12 mouse cellular contexts compared by ENCODE assay signal in the genomic region with DNA sequence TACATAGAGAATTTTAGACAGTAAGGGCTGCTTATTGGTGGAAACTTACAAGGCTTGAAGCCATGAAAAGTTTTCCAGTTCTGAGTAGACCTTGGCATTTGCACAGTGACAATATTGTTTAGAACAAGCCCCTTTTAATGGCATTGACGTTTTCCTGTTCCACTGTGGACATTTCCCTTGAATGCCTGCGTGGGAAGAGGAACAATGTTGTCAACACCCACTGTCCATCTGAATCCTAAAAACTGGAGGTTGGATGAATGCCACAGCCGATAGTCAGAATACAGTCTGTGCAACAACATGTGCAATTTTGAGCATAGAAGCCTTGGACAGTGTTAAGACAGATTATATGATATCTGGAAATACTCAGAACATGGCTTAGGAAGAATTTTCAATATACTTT.
DNase-seq lines count a peak whose midpoint lies in the region; ATAC-seq and TF ChIP-seq lines count a peak whose summit lies in the region.
"Had no signal": no experiment of that assay in that cellular context is flagged by ENCODE, and none has a peak within 500 bp of the region (broad histone marks: within the 10 kb centered on the region; RNA-seq: fewer than 3 reads in every experiment).

No protein-coding gene starts in this region.

- 56% methylated on average over 3 of the region's 3 CpGs for WGBS in limb, embryonic 14.5 days
- WGBS in limb, embryonic 10.5 days, result 73% methylated on average over 3 of the region's 3 CpGs
- 27% methylated on average over 3 of the region's 3 CpGs for WGBS in heart, embryonic 13.5 days
- 72% methylated on average over 3 of the region's 3 CpGs for WGBS in hindbrain, embryonic 10.5 days

- no peak overlapping the region for H3K4me3 ChIP-seq in limb, embryonic 14.5 days (replicated peaks; ENCODE audit: low read length)
- H3K4me3 ChIP-seq in limb, embryonic 10.5 days, result no peak overlapping the region
- no peak overlapping the region for H3K4me3 ChIP-seq in heart, embryonic 13.5 days
- H3K4me3 ChIP-seq in hindbrain, embryonic 10.5 days, result no peak overlapping the region

- no peak for TF ChIP-seq POLR2A in limb, embryonic 14.5 days (IDR thresholded peaks at IDR 0.05; ENCODE audit: borderline replicate concordance, extremely low read depth, insufficient read depth, insufficient read length)

- no peak overlapping the region for H3K27ac ChIP-seq in limb, embryonic 14.5 days (replicated peaks; ENCODE audit: low read depth, low read length)
- no peak overlapping the region for H3K27ac ChIP-seq in limb, embryonic 10.5 days
- peak overlapping the region; percentile 62 for H3K27ac ChIP-seq in heart, embryonic 13.5 days (replicated peaks)
- no peak overlapping the region for H3K27ac ChIP-seq in hindbrain, embryonic 10.5 days

- H3K9ac ChIP-seq in limb, embryonic 14.5 days (ENCODE audit: low read depth, low read length, severe bottlenecking), result no peak overlapping the region
- no peak overlapping the region for H3K9ac ChIP-seq in heart, embryonic 13.5 days

- DNase-seq in cerebellum, postnatal 10 days, result peak; percentile 9 to 11
- DNase-seq in cerebellum, adult 18-20 months, result no peak
- DNase-seq in limb, embryonic 14.5 days (ENCODE audit: low spot score), result peak; percentile 19
- DNase-seq in limb, embryonic 10.5 days (ENCODE audit: low spot score), result no peak
- peak; percentile 25 to 48 for DNase-seq in layer of hippocampus, postnatal 10 days (ENCODE audit: low spot score in 2 of 2)
- no peak for DNase-seq in hindbrain, embryonic 10.5 days (ENCODE audit: low spot score)
- no peak for DNase-seq in ovary, postnatal 10 days (ENCODE audit: low spot score)
- DNase-seq: B cell, adult 2 months; cerebellum, adult 11 months; retina, postnatal 1 day had no signal

- no peaks in the 10 kb centered on the region for H3K27me3 ChIP-seq in limb, embryonic 14.5 days (ENCODE audit: control insufficient read depth, insufficient read depth, low read length)
- no peaks in the 10 kb centered on the region for H3K27me3 ChIP-seq in limb, embryonic 10.5 days (ENCODE audit: low read depth, poor library complexity, severe bottlenecking)
- H3K27me3 ChIP-seq in heart, embryonic 13.5 days (replicated peaks), result no peaks in the 10 kb centered on the region
- no peaks in the 10 kb centered on the region for H3K27me3 ChIP-seq in hindbrain, embryonic 10.5 days (ENCODE audit: insufficient read depth, poor library complexity, severe bottlenecking)

- no peaks in the 10 kb centered on the region for H3K36me3 ChIP-seq in limb, embryonic 14.5 days (ENCODE audit: control insufficient read depth, insufficient read depth, low read length)
- H3K36me3 ChIP-seq in limb, embryonic 10.5 days, result no peaks in the 10 kb centered on the region
- no peaks in the 10 kb centered on the region for H3K36me3 ChIP-seq in heart, embryonic 13.5 days
- no peaks in the 10 kb centered on the region for H3K36me3 ChIP-seq in hindbrain, embryonic 10.5 days

- no peak overlapping the region for H3K4me2 ChIP-seq in limb, embryonic 14.5 days (replicated peaks; ENCODE audit: low read depth, low read length, severe bottlenecking)
- H3K4me2 ChIP-seq in heart, embryonic 13.5 days, result no peak overlapping the region
- H3K4me2 ChIP-seq: liver, embryonic 11.5 days had no signal

- H3K9me3 ChIP-seq in limb, embryonic 14.5 days (ENCODE audit: control insufficient read depth, low read length), result no peaks in the 10 kb centered on the region
- H3K9me3 ChIP-seq in limb, embryonic 10.5 days (replicated peaks), result no peaks in the 10 kb centered on the region
- H3K9me3 ChIP-seq in heart, embryonic 13.5 days, result no peaks in the 10 kb centered on the region
- H3K9me3 ChIP-seq in hindbrain, embryonic 10.5 days, result no peaks in the 10 kb centered on the region

- ATAC-seq in limb, embryonic 14.5 days (ENCODE audit: low FRiP score, low read depth), result no peak
- no peak for ATAC-seq in heart, embryonic 13.5 days (ENCODE audit: extremely low read depth, insufficient number of reproducible peaks, low FRiP score, low TSS enrichment)

- H3K4me1 ChIP-seq in limb, embryonic 14.5 days (ENCODE audit: control insufficient read depth, insufficient read depth, low read length), result peaks cover 2% of the 10 kb centered on the region; the same call in 1 of the 2 replicates
- H3K4me1 ChIP-seq in limb, embryonic 10.5 days, result peaks cover 9% of the 10 kb centered on the region
- peaks cover 54% of the 10 kb centered on the region for H3K4me1 ChIP-seq in heart, embryonic 13.5 days
- peaks cover 17% of the 10 kb centered on the region for H3K4me1 ChIP-seq in hindbrain, embryonic 10.5 days (replicated peaks)

Comparison
In these comparisons a context has a peak if more than half of its experiments do, and no peak if none do; other contexts are left out.
1. DNase-seq: peak in cerebellum, postnatal 10 days (2 of 2), limb, embryonic 14.5 days (single experiment) and layer of hippocampus, postnatal 10 days (2 of 2); none in cerebellum, adult 18-20 months (0 of 2), limb, embryonic 10.5 days (single experiment), hindbrain, embryonic 10.5 days (single experiment) and ovary, postnatal 10 days (single experiment).